Mouse (Mus musculus): ENCODE data around the gene Esp3.
"Not testable (repeated sequence)": the region's sequence is repeated elsewhere in the genome, so short reads cannot be mapped to it uniquely, and the experiment has no call there.

The Esp3 gene

DNA sequence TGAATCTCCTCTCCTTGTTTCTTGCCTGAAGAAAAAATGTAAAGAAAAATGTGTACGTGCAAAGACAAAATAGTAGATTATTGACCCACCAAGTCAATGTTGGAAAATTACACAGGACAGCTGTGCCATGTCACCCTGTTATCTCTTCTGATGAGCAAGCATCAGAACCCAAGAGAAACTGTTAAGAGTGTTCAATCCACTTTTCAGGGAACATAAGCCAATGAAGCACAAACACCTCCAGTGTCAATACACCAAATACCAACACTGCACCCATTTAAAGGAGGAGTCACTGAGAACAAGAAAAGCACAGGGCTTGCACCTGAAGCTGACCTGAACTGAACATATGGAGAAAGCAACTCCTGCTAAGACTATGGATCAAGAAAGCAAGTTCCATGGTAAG is at the start of gene Esp3:
TSS of gene Esp3 (plus strand) at position 301 of the 400 bp plus-strand sequence.
- DNase-seq, result not testable (repeated sequence)

DNA sequence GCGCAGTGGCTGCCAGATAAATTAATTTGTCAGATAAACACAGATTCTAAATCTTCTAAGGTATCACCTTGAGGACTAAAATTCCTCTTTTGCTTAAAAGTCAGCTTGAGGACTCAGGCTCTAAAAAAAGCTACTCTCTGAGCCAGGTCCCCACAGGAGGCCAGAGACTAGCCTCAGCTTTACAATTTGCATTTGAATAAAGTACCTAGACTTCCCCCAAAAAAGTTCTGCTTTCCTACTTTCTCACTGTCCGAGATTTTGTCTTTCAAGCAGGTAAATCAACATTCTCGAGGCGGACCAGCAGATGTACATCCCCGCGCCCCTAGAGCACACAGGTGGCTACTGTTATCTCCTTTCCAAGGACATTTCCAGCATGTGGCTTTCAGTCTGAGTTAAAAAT is 48.0 kb upstream of the Esp3 start:
- DNase-seq, result not testable (repeated sequence)

DNA sequence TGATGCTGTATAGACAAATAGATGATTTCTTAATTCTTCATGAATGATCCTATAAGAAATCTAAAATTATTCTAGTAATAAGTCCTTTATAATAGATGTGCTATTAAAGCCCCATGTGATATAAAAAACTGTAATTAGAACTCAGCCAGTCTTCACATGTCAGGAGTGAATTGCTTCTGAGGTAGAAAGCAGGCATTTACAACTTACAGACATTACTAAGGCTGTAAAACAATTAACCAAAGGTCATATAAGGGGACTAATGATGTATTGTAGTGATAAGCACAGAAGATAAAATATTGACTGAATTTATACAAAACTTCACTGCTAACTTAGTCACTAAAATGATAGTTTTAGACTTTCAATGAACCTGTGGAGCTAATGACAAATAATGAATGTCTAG is 40.6 kb upstream of the Esp3 start:
- DNase-seq, result no peak

DNA sequence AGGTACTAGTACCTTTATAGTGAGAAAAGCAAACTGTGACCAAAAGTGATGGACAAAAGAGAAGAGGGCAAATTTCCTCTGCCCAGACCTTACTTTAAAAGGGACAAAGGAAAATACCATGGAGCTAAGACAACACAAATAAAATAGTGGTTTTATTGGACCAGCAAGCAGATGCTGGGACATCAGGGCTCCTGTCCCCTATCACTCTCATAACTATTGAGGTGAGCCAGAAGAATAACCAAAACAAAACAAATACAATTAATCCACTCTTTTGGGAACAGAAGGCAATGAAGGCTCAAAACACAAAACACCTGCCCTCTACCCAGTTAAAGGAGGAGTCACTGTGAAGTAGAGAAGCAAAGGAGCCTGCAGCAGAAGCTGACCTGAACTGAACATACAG is 33.6 kb upstream of the Esp3 start, which contains the start of gene Esp4:
TSS of gene Esp4 (plus strand) at position 301 of the 400 bp plus-strand sequence.
- no peak for DNase-seq

DNA sequence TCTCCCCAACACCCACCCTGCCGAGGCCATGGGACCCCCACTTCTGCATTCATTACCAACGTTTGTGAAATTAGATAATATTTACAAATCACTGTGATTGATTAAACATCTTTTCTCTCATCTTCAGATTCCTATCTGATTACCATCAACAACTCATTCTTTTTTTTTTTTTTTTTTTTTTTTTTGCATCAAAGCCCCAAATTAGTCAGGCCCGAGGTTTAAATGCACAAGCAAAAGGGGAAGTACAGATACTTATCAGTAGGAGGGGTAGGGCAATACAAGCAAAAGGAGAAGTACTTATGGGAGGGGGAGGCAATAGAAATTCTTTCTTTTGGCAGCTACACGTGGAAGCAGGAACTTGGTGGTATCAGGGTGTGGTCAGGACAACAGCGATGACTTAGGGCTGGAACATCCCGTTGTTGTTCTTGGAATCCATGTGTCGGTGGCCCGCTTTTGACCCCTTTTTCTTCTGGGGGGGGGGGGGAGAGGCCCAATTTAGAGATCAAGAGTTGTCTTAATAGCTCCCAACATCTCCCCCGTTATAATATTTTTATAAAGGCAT is 30.3 kb downstream of the Esp3 start:
- DNase-seq, result not testable (repeated sequence)

DNA sequence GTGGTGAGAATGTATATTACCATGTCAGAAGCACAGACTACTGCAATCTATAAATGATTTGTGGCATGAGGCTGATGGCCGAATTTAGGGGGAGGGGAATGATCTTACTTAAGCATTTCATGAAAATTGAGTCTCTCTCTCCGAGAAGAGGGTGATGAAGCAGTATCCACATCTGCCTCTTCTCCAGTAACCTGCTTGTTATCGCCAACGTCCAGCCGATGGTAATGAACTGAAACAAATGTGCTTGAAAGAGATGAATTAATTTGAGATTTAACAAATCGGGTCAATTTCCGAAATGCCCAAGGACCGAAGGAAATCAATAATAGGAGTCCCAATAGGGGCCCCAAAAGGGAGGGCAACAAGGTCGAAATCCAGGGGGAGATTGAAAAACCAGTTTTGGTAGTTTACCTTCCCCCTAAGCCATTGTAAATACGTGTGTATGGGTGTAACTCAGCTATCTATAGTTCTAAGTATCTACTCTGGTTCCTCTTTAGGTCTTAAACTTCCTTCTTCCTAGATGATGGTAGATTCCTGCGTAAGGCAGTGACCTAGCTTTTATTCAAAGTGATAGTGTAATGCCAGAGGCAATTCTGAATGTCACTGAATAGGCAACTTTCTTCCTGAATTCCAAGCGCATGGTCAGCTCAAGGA is 31.4 kb downstream of the Esp3 start:
- DNase-seq, result not testable (repeated sequence)

Measured in cerebellum, postnatal 10 days (tissue).